Mouse (Mus musculus) B cell, adult 62 days (primary cell): ENCODE results near the gene Ubc. TPM values are rescaled to one million over a fixed set of nuclear protein-coding genes. Genes with fewer than 3 reads are reported as not detected.

ENCODE experiments used
- total RNA-seq: library from RNA; stranded (reverse); gene quantifications from 4 replicates; pipeline ENCODE4 v1.2.4, GENCODE M21; 2023

The Ubc gene
- total RNA-seq, result 2,156 to 2,380 TPM (median 2,273 TPM) in 4 replicates

DNA sequence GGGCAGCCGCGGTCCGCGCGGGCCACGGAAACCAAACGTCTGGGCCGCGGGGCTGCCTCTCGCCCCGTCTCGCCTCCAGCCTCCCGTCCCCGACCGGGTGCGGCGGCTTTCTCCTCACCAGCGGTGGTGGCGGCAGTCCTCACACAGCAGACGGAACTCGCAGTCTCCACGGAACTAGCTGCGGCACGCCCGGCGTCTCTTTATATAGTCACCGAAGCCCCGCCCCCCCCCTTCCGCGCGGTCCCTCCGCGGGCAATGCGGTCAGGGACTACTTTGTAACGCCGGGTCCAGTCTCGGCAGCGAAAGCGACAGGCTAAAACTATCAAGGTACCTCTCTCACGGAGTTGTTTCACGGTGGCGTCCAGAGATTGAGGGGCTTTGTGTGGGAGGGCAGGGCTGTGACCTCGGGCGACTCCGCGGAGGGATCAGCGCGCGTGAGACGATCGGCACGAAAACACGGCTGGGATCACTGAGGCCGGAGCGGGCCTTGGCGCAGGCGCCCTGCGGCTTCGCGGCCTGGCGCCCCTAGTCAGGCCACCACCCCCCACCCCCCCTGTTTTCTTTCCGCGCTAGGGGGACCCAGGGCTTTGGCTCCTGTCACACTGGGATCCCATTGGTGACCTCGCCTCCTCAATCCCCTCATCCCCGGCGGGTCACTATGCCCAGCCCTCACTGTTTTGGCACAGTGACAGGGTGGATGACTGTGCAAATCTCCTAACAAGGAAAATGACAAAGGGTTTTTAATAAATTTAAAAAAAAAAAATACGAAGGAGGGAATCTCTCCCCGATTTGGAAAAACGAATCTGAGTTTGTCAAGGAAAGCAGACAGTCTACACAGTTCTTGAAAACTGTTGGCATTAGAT lies at the start of gene Ubc:
TSS of gene Ubc (minus strand) at position 624 of the 863 bp plus-strand sequence.

DNA sequence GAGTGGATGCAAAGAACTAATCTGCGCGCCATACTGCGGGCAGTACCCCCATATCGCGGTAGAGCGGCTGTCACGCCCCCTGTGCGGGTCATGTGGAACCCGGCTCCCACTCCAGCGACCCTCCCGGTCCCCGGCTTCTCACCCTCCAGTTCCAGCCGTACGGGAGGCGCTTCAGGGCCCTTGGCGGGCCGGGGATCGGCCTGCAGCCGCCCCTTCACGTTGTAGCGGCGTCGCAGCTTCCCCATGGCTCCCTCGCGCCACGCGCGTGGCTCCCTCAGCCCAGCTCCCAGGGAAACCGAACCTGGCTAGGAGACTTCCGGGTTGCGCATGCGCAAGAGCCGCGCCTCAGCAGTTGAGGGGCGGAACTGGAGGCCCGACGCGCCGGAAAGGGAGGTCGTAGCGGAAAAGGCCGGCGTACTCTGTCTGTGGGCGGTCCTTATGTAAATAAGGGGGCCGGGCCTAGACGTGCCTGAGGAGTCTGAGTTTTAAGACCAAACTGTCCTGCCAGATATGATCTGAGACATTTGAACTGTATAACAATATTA lies 43.9 kb upstream of the Ubc start, which contains the start of gene Dhx37:
TSS of gene Dhx37 (minus strand) at position 329 of the 545 bp plus-strand sequence.

DNA sequence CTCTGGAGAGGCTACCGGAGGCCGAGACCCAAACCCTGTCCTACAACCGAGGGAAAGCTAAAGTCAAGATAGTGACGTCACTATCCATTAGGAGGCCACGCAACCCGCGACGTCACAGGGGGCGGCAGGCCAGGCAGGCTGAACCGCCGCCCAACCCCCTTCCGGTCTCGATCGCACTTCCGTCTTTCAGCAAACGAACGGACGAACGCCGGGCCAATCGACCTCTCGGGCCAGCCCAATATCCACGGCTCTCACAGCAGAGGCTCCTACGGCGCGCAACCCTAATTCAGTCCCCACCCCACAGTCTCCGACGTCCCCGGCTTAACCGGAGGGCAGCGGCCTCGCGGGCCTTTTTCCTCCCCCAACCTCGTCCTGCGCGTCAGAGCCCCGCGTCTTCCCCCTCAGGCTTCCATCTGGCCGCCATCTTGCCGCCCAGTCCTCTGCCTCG lies 847 bp downstream of the Ubc start, which contains the start of gene Gm10382:
TSS of gene Gm10382 (plus strand) at position 192 of the 448 bp plus-strand sequence.

DNA sequence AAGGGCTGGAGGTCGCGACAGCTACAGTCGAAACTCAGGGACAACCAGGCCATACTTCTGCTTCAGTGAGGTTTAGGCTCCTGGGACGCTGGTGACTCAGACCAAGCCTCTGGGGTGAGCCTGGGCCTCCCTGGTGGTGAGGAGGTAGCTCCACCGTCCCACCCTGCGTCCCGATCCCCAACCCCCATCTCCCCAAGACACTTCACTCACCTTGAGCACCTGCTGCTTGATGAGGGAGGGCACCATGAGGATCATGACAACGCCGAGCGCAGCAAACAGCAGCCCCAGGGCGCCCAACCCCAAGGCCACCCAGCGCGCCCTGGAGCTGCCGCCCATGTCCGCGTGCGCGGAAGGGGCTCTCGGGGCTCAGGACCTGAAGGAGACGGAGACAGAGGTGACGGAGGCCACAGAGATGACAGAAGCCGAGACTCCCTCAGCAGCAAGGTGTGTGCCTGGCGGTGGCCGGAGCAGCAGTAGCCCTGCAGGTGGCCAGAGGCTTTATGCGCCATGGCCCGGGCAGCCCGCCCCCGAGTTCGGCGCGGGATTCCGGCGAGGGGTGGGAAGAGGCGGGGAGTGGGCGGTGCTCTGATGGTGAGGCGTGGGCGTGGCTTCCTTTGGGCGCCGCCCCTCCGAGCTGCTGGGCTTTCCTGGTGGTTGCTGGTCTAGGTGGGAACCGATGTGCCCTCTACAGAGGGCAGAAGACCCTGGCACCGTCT lies 49.3 kb downstream of the Ubc start, which contains the start of gene Scarb1:
TSS of gene Scarb1 (minus strand) at position 548 of the 716 bp plus-strand sequence.

Other genes starting within 250 kb of the Ubc start
- gene Ncor2, start 211.0 kb downstream of the Ubc start, total RNA-seq, result 147 to 173 TPM (median 151 TPM) in 4 replicates
- 11.5 to 17.2 TPM (median 14.0 TPM) in 4 replicates for gene Scarb1, start 49.1 kb downstream of the Ubc start, total RNA-seq
- gene Gm10382, start 880 bp downstream of the Ubc start, total RNA-seq, result 0.48 TPM in 1 of 4 replicates, not detected in the others
- gene Dhx37, start 43.9 kb upstream of the Ubc start, total RNA-seq, result 24.0 to 30.9 TPM (median 28.0 TPM) in 4 replicates
- 30.2 to 35.7 TPM (median 33.7 TPM) in 4 replicates for gene Bri3bp, start 51.4 kb upstream of the Ubc start, total RNA-seq
- gene Aacs, start 85.6 kb upstream of the Ubc start, total RNA-seq, result 22.9 to 34.2 TPM (median 26.7 TPM) in 4 replicates
- not detected in 4 replicates for gene Tmem132b, start 141.6 kb upstream of the Ubc start, total RNA-seq